Mouse (Mus musculus) urinary bladder, postnatal 10 days (tissue): Measurements from ENCODE around the gene C87436.

Experiments used
- DNase-seq: peaks from one replicate; pipeline ENCODE4 v3.0.0; 2022; ENCODE audit warnings: low spot score

The C87436 gene

GRCm38 (mm10) chr6:86438272-86439118 is at the start of gene C87436:
Gene C87436, plus strand, starts transcription at chr6:86438374.
- DNase-seq: peak; percentile 80

GRCm38 (mm10) chr6:86388461-86388860 is 49.7 kb upstream of the C87436 start:
- DNase-seq: no peak

- no peak for DNase-seq
Measured at GRCm38 (mm10) chr6:86391326-86391725, 46.8 kb upstream of the C87436 start.

- no peak for DNase-seq
Measured at GRCm38 (mm10) chr6:86393187-86393586, 45.0 kb upstream of the C87436 start.

- no peak for DNase-seq
Measured at GRCm38 (mm10) chr6:86394078-86394720, 44.0 kb upstream of the C87436 start.

GRCm38 (mm10) chr6:86395021-86395420 is 43.2 kb upstream of the C87436 start:
- DNase-seq: no peak

GRCm38 (mm10) chr6:86395969-86396368 is 42.2 kb upstream of the C87436 start:
- DNase-seq: no peak

GRCm38 (mm10) chr6:86396581-86397256 is 41.5 kb upstream of the C87436 start, which contains the start of gene Pcyox1:
Gene Pcyox1, minus strand, starts transcription at chr6:86397154.
- DNase-seq: peak; percentile 58

- no peak for DNase-seq
Measured at GRCm38 (mm10) chr6:86397257-86397980, 40.8 kb upstream of the C87436 start.

GRCm38 (mm10) chr6:86398986-86399385 is 39.2 kb upstream of the C87436 start:
- no peak for DNase-seq

- no peak for DNase-seq
Measured at GRCm38 (mm10) chr6:86399995-86400394, 38.2 kb upstream of the C87436 start.

GRCm38 (mm10) chr6:86400972-86401371 is 37.2 kb upstream of the C87436 start:
- DNase-seq: no peak

GRCm38 (mm10) chr6:86402681-86403607 is 35.2 kb upstream of the C87436 start:
- DNase-seq: no peak

GRCm38 (mm10) chr6:86403728-86404099 is 34.5 kb upstream of the C87436 start:
- peak; percentile 37 for DNase-seq

GRCm38 (mm10) chr6:86404100-86404861 is 33.9 kb upstream of the C87436 start, which contains the start of gene Tia1:
Gene Tia1, plus strand, starts transcription at chr6:86404219.
- peak; percentile 86 for DNase-seq

- DNase-seq: no peak
Measured at GRCm38 (mm10) chr6:86404996-86405395, 33.2 kb upstream of the C87436 start.

- DNase-seq: no peak
Measured at GRCm38 (mm10) chr6:86406306-86406705, 31.9 kb upstream of the C87436 start.

GRCm38 (mm10) chr6:86418711-86419110 is 19.5 kb upstream of the C87436 start:
- DNase-seq: no peak

GRCm38 (mm10) chr6:86419239-86419638 is 18.9 kb upstream of the C87436 start:
- no peak for DNase-seq

GRCm38 (mm10) chr6:86420491-86420890 is 17.7 kb upstream of the C87436 start:
- no peak for DNase-seq
